Mouse (Mus musculus): Measurements from ENCODE around the gene Szt2.

The Szt2 gene

GRCm38 (mm10) chr4:118358159-118358895 is 50.7 kb downstream of the Szt2 start:
- in situ Hi-C loops (cut with MseI, MboI): no loop called here

DNA sequence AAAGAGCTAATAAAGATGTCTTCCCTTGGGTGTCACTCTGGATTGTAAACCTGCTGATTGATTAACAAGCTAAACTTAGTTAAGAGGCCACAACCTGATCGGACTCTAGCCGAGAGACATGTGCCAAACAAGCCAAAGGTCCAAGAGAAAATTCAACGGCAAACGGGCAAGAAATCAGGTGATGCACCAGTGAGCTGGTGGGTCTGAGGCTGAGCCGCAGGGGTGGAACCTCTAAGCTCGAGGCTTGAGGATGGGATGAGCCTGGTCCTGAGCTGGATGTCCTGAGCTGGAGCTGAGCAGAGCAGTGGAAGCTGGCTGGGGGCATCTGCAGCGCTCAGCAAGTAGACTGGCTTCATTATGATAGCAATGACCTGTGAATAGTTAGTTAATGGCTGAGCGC is 51.6 kb downstream of the Szt2 start:
- in situ Hi-C loops (cut with MseI, MboI): no loop called here

- in situ Hi-C loops (cut with MseI, MboI): no loop called here
These were observed 52.3 kb downstream of the Szt2 start for GRCm38 (mm10) chr4:118356738-118357137.

DNA sequence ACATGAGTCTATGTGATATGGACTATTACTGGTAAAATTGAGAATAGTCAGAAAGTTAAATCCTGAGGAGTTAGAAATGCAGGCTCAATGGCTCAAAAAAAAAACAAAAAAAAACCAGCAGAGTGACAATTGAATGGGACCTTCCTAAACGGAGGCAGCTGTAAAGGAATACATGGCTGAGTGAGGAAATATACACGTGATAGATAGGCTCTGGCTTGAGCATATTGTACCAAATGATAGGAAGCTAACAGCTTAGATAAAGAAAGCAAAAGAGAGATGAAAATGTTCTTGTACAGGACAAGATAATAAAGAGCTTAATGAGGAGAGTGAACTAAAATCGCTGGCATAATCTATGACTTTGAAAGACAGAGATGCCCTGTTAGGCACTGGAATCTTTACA is 54.8 kb downstream of the Szt2 start:
- in situ Hi-C loops (cut with MseI, MboI): no loop called here

DNA sequence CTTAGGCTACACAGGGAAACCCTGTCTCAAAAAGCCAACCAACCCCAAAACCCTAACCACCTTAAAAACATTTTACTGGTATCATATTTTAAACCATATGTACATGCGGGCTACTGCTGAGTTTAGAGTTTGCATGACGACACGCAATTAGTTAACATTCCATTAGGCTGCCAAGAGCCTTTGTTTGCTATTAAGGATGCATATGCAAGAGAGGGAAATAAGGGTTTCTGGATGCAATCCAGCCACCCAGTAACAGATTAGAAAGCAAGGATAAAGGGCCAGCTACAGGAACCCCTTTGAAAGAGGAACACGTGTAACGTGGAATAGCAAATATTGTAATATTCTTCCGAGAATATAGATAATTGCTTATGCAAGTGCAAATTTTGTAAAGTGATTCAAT is 55.4 kb downstream of the Szt2 start:
- in situ Hi-C loops (cut with MseI, MboI): no loop called here

DNA sequence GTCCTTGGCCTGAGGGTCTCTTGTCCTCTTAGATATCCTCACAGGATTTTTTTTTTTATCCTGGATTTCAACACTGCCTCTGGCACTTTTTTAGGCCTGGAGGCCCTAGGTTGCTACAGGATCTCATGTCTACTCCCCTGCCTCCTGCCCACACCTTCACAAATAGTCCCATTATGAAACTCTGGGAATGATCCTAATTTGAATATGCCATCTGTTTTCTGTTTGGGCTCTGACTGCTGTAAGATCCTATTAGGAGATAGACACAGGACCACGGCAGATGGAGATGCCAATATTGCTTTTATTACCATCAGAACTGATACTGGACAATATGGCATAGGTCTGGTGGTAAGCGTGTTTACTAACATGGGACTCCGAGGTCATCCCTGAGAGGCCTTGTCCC is 57.2 kb downstream of the Szt2 start:
- in situ Hi-C loops (cut with MseI, MboI): no loop called here

DNA sequence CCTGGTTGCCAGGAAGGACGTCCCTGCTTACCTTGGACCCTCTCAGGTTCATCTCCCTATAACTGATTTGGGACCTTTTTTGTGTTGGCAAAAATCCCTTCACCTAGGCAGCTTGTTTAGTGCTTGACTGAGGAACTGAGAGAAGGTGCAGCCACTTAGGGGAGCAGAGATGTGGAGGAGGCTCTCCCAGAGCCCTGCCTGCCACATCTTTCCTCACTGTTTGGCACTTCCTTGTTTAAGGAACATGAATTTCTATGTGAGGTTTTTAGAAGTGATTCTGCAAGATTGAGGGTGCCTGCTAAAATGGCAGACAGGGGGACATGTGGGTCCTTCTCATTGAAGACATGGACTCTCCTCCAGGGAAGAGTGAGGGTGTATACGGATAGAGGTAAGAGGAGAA is 58.2 kb downstream of the Szt2 start:
- in situ Hi-C loops (cut with MseI, MboI): no loop called here

GRCm38 (mm10) chr4:118347529-118348309 is 61.4 kb downstream of the Szt2 start:
- in situ Hi-C loops (cut with MseI, MboI): no loop called here

DNA sequence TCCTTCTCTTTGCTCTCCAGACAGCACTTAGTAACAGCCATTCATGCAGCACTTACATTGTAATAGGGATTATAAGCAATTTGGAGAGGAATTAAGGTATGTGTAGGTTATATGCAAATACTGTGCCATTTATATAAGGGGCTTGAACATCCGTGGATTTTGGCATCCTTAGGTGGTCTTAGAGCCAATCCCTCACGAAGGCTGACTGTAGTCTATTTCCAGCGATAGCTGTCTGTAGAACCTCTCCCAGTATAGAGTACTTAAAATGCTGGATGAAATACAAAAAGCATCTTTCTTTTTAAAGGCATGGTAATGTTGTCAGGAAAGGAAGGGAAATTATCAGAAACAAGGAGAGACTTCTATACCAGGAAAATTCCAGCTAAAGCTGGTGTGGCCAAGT is 67.6 kb downstream of the Szt2 start:
- in situ Hi-C loops (cut with MseI, MboI): no loop called here

- in situ Hi-C loops (cut with MseI, MboI): no loop called here
These were observed 72.4 kb downstream of the Szt2 start for GRCm38 (mm10) chr4:118336658-118337057.

DNA sequence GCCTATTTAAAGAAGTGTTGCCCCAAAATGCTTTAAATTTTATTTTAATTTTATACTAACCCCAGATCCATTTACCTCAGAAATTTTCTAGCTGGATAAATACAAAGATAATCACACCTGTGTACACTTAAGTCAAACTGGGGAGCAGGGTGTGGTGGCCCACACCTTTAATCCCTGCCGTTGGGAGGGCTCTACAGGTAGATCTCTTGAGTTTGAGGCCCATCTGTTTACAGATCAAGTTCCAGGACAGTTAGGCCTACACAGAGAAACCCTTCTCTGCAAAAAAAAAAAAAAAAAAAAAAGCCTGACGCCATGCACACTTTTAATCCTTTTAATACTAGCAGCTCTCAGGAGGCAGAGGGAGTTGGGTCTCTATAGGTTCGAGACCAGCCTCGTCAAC is 73.1 kb downstream of the Szt2 start:
- in situ Hi-C loops (cut with MseI, MboI): no loop called here

GRCm38 (mm10) chr4:118331777-118332176 is 77.3 kb downstream of the Szt2 start:
- in situ Hi-C loops (cut with MseI, MboI): no loop called here

DNA sequence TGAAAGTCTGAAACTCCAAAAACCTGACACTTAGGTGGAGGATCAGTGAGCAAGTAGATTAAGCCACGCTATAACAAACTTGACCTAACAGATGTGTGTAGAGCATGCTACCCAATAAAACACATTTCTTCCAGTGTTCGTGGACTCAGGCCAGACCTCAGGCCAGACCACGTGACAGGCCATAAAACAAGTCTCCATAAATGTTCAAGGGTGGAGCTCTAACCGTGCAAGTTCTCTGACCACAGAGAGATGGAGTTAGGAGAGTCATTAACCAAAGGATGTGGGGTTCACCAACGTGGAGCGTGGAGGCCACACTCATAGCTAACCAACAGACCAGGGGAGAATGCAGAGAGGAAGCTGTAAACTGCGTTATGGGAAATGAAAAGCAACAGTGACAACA is 82.6 kb downstream of the Szt2 start:
- in situ Hi-C loops (cut with MseI, MboI): no loop called here

- in situ Hi-C loops (cut with MseI, MboI): no loop called here
These were observed 88.4 kb downstream of the Szt2 start for GRCm38 (mm10) chr4:118320636-118321035.

GRCm38 (mm10) chr4:118319706-118320344 is 89.2 kb downstream of the Szt2 start:
- in situ Hi-C loops (cut with MseI, MboI): no loop called here

GRCm38 (mm10) chr4:118316662-118317061 is 92.4 kb downstream of the Szt2 start:
- in situ Hi-C loops (cut with MseI, MboI): no loop called here

DNA sequence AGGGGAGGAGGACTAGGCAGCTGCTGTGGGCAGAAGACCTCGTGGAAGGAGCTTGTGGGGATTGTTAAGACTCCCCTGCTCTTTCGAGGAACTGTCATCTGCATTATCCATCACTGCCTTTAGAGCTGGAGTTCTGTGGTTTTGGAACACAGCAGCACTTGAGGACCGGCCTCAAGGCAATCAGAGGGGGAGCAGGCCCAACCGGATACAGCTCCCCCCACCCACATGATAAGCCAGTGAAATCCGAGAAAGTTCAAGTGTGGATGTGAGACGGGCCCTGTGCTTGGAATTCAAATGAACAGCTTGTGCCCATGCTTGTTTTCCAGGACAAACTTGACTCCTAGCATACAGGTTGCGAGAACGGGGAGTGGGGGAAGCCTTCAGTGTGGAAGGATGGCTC is 93.8 kb downstream of the Szt2 start:
- in situ Hi-C loops (cut with MseI, MboI): no loop called here

All from mouse trophoblast stem cell (cell line).